Mouse (Mus musculus) cortical plate, adult 2 months (tissue): Measurements from ENCODE around the gene Snx21. TPM values are rescaled to one million over a fixed set of nuclear protein-coding genes. Genes with fewer than 3 reads are reported as not detected.

ENCODE experiments used
- H3K27ac ChIP-seq: fragments of 200-500 bp; 2 replicates; pipeline ENCODE4 v1.5.1; 2012; ENCODE audit warnings: low read length, control low read depth, inconsistent platforms; ENCODE audit not compliant: insufficient read depth
- H3K4me1 ChIP-seq: fragments of 200-500 bp; 2 replicates; pipeline ENCODE4 v1.6.1; 2011; ENCODE audit warnings: low read length; ENCODE audit not compliant: control insufficient read depth, insufficient read depth
- H3K4me3 ChIP-seq: fragments of 200-500 bp; 2 replicates; pipeline ENCODE4 v1.5.1; 2011; ENCODE audit warnings: mild to moderate bottlenecking, low read length, control low read depth; ENCODE audit not compliant: insufficient read depth
- CTCF ChIP-seq: fragments of 200-500 bp; IDR thresholded peaks from 2 replicates; pipeline ENCODE4 v1.5.1; 2011; ENCODE audit warnings: mild to moderate bottlenecking, control low read depth, low read length; ENCODE audit not compliant: insufficient read depth; ENCODE audit errors: extremely low read depth
- POLR2A ChIP-seq: fragments of 200-500 bp; IDR thresholded peaks from 2 replicates; pipeline ENCODE4 v1.6.1; 2011; ENCODE audit warnings: mild to moderate bottlenecking, low read length, control low read depth; ENCODE audit not compliant: insufficient read depth; ENCODE audit errors: extremely low read depth
- polyA plus RNA-seq: library from polyadenylated mRNA; depleted of rRNA; stranded (reverse); fragments of >200 nt; gene quantifications from 2 replicates; pipeline ENCODE4 v1.2.3, GENCODE M21; 2012

Snx21 gene
- polyA plus RNA-seq, 1 experiment = 55.7 TPM

GRCm38 (mm10) chr2:164779481-164780086 lies 6.0 kb upstream of the Snx21 start, which contains the start of gene Tnnc2:
Gene Tnnc2, minus strand, starts transcription at chr2:164779967.
- TF ChIP-seq POLR2A (no peak), CTCF (no peak)
- Histone ChIP-seq H3K27ac (no peak within 1 kb of the TSS), H3K4me3 (no peak within 1 kb of the TSS), H3K4me1 (no peaks in the 10 kb centered on the region)

DNA sequence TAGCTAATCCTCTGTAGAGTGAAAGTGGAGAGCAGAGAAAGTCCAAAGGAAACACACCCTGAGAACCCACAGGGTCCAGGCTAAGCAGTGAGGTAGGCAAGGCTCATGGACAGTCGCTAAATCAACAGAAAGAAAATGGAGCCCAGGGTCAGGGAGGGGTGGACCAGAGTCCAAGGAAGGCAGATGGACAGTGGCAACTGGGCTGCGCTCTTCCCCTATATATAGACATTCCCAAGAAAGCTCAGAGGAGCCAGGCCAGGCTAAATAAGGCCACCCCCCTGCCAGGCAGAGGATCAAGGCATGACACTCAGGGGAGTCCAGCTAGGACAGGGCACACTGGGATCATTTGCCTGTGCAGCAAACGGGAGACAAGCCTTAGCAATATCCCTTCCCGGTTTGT lies 3.7 kb upstream of the Snx21 start:
- Histone ChIP-seq H3K4me1 (no peaks in the 10 kb centered on the region), H3K4me3 (no peak overlapping the region), H3K27ac (no peak overlapping the region)
- TF ChIP-seq POLR2A (no peak), CTCF (no peak)

DNA sequence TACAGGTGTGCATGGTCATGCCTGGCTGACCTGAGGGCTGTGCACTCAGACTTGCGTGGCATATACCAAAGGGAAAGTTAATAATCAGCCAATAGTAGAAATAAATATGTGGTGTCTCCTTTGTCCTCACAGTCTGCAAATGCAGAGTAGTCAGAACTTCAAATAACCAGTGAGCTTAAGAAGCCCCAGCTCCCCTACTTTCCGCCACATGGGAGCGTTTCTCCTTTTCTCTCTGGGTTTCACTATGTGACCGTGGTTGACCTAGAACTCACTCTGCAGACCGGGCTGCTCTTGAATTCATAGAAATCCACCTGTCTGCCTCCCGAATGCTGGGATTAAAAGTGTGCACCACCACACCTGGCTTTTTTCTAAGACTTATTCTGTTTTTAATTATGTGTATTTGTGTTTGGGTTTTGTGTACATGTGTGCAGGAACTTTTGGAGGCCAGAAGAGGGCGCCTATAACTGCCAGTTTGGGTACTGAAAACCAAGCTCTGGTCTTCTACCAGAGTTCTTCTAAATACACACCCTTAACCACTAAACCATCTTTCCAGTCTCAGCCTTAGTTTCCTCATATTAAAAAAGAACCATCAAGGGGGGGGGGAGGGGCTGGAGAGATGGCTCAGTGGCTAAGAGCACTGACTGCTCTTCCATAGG lies 1.6 kb upstream of the Snx21 start:
- H3K4me1 ChIP-seq = no peaks in the 10 kb centered on the region
- no peak for TF ChIP-seq POLR2A
- TF ChIP-seq CTCF = no peak
- no peak overlapping the region for H3K27ac ChIP-seq
- no peak overlapping the region for H3K4me3 ChIP-seq

GRCm38 (mm10) chr2:164784869-164785420 lies 678 bp upstream of the Snx21 start:
- Histone ChIP-seq H3K4me1 (no peaks in the 10 kb centered on the region), H3K27ac (peak overlapping the region; percentile 95), H3K4me3 (peak overlapping the region; percentile 74)
- no peak for TF ChIP-seq CTCF
- no peak for TF ChIP-seq POLR2A

GRCm38 (mm10) chr2:164786388-164786885 lies 814 bp downstream of the Snx21 start:
- Histone ChIP-seq H3K4me3 (peak overlapping the region; percentile 74), H3K27ac (peak overlapping the region; percentile 95), H3K4me1 (no peaks in the 10 kb centered on the region)
- TF ChIP-seq POLR2A (no peak), CTCF (no peak)

GRCm38 (mm10) chr2:164787032-164787431 lies 1.4 kb downstream of the Snx21 start:
- H3K4me3 ChIP-seq = peak overlapping the region; percentile 74; the same call in 1 of the 2 replicates
- H3K27ac ChIP-seq = 0 out of 2 replicates have a peak overlapping the region, but pooled peaks have one; percentile 5
- no peak for TF ChIP-seq CTCF
- TF ChIP-seq POLR2A = no peak
- no peaks in the 10 kb centered on the region for H3K4me1 ChIP-seq

GRCm38 (mm10) chr2:164787779-164788178 lies 2.2 kb downstream of the Snx21 start:
- Histone ChIP-seq H3K4me1 (no peaks in the 10 kb centered on the region), H3K27ac (no peak overlapping the region), H3K4me3 (peak overlapping the region; percentile 3; the same call in 1 of the 2 replicates)
- TF ChIP-seq POLR2A (no peak), CTCF (no peak)

DNA sequence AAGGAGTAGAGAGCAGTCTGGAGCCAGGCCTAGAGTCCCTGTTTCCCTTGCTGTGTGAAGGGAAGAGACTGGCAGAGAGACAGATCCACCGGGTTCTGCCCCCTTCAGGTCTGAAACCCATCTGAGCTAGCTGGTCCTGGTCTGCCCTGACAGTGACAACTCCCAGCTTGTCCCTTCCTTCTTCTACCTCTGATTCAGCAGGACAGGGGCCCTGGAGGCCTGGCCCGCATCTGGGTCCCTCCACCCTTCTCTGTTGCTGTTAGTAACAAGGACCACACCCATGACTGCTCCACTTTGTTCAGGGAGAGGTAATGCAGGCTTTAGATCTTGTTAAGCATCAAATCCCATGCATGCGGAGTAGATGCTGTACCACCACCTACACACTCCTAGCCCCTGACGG lies 2.8 kb downstream of the Snx21 start:
- H3K4me3 ChIP-seq = no peak overlapping the region; the same call in 1 of the 2 replicates
- TF ChIP-seq POLR2A = no peak
- TF ChIP-seq CTCF = no peak
- no peaks in the 10 kb centered on the region for H3K4me1 ChIP-seq
- no peak overlapping the region for H3K27ac ChIP-seq

DNA sequence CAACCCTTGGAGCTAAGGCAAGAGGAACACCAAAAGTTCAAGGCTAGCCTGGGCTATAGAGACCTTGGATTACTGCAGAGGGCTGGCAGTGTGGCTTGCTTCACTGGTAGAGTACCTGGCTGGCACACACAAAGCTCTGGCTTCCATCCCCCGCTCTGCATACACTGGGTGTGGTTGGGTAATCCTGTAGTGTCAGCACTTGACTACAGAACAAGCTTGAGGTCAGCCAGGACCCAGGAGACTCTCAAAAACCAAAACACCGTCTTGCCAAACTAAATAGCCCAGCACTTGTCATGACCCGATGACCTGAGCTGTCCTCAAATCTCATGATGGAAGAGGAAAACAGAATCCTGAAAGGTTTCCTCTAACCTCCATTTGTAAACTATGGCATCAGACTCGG lies 4.8 kb downstream of the Snx21 start:
- no peak for TF ChIP-seq CTCF
- TF ChIP-seq POLR2A = no peak
- H3K4me1 ChIP-seq = no peaks in the 10 kb centered on the region
- no peak overlapping the region for H3K27ac ChIP-seq
- no peak overlapping the region for H3K4me3 ChIP-seq
